Mouse (Mus musculus) testis, adult 2 months (tissue): ENCODE measurements around the gene Papss2.

ENCODE experiments used
- CTCF ChIP-seq: fragments of 200-500 bp; IDR thresholded peaks from 2 replicates; pipeline ENCODE4 v1.5.1; 2012; ENCODE audit warnings: low read depth, mild to moderate bottlenecking, inconsistent platforms, low read length, moderate library complexity; ENCODE audit not compliant: control insufficient read depth, insufficient read depth, insufficient replicate concordance
- POLR2A ChIP-seq: fragments of 200-500 bp; IDR thresholded peaks from 2 replicates; pipeline ENCODE4 v1.6.1; 2012; ENCODE audit warnings: low read depth, mild to moderate bottlenecking, inconsistent platforms, low read length, moderate library complexity; ENCODE audit not compliant: control insufficient read depth

DNA sequence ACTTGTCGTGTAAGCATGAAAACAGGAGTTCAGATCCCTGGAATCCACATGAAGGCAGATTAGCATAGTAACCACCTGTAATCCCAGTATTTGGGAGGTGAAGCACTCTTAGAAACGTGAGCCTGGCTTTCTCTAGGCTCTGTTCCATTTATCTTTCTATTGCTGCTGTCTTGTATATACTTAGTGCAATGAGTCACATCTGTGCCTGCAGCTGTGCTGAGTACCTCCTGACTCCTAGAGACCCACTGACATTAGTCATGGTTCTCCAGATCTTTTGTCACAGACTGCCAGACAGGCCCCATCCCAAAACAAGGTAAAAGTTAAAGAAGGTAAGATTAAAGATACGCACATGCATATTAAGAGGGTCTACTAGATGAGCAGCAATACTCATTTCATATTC lies 106.6 kb downstream of the Papss2 start:
- TF ChIP-seq CTCF, result no peak
- TF ChIP-seq POLR2A, result no peak
